Mouse (Mus musculus) c-Kit-negative CD71-positive TER-119-positive erythroid progenitor cells, embryonic 14.5 days (primary cell): ENCODE data around the gene Eif2b3.

ENCODE experiments used
- DNase-seq: peaks from one replicate; pipeline ENCODE4 v3.0.0-alpha.2; 2013; ENCODE audit warnings: low read depth, low spot score

Gene Eif2b3

DNA sequence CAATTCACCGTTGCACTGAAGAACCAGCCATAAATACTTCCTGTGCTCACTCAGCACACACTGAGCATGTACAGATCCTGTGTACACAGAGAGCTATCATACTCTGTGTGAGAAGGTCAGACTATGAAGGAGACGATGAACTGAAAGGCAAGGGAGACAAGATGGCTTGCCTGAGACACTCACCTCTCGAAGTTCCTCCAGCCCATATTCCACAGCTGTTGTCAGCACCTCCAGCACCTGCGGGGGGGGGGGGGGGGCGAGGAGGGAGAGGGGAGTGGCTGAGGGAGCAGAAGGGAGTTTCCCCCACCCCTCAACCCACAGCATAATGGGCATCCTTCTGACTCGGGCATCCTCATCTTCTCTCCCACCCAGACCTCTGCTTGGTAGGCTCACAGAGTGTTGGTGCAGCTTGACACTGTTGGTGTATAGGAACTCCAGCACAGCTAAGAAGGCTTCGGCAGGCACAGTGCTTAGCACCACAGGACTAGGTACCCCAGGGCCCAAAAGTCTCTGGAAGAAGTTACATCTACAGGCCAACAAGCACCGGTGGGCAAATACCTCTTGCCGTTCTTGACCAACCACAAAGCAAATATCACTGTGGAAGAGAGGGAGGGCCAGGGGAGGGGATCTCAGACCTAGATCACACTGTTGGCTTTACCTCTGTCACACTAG is 104.5 kb downstream of the Eif2b3 start:
- no peak for DNase-seq

DNA sequence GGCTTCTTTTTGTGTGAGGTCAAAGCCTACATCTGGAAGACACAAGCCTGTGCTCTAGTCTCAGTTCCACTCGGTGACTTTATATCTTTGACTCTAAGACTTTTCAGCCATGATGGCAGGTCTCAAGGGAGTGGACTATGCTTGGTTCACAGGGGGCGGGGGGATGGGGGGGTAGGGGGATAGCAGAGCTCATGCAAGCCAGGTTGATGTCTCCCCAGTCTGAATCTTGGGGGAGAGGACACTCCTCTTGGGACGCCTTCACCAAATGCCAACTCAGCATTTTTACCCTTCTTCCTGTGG is 105.0 kb downstream of the Eif2b3 start:
- no peak for DNase-seq

DNA sequence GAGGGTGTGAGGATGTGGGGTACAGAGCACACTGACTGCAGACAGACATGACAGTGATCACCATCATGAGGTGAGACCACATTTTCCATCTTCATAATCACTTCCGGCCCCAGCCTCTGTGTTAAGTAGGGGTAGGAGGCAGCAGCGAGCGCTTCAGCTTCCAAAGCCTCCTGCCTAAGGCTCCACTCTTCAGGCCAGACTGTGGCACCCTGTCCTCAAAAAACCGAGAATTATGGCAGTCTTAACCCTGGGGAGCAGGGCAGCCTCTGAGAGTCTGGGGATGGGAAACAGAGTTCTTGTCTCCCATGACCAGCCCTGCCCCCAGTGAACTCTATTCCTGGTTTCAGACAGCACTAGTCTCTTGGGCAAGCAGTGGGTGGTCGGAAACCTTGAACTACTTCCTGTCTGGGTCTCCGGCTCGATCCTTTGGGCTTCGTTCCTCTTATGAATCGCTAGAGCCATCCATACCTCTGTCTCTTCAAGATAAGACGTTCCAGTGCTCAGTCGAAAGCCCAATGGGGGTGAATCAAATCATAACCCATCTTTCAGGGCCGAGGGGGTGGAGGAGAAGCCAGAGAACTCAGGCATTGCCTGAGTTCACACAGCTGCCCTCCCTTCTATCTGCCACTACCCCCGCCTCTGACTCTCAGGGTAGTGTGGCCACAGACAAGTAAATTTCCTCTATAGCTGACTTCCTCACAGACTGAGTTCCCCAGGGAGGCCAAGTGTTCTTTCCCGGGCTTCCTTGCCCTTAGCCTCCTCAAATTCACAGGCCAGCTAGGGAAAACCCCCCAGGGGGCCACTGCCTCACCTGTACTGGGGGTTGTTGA is 105.5 kb downstream of the Eif2b3 start:
- no peak for DNase-seq

DNA sequence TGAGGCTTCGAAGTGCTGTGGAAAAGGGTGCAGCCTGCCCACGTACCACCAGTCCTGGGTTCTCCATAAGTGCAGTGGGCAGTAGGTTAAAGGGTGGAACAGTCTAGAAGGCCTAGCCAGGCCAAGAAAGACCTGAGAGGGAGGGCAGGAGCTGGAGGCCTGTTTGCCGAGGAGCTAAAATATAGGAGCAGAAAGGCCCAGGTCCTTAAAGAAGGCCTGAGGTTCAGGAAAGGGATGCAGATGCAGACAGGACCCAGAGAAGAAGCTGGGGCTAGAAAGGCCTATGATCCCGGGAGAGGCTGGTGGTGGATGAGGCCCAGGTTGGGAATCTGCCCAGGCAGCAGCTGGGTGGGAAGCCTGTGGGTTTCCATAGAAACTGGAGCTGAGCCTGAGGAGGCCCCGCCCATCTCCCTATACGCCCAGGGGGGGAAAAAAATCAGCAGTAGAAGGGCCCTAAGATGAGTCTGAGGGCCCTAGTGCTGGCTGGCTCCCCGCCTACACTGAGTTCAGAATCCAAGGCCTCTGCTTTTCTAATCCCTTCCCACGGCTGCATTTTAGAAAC is 106.2 kb downstream of the Eif2b3 start, which contains the start of gene Btbd19:
Btbd19 (minus strand) TSS at position 378 of the 562 bp plus-strand sequence.
- DNase-seq = no peak

DNA sequence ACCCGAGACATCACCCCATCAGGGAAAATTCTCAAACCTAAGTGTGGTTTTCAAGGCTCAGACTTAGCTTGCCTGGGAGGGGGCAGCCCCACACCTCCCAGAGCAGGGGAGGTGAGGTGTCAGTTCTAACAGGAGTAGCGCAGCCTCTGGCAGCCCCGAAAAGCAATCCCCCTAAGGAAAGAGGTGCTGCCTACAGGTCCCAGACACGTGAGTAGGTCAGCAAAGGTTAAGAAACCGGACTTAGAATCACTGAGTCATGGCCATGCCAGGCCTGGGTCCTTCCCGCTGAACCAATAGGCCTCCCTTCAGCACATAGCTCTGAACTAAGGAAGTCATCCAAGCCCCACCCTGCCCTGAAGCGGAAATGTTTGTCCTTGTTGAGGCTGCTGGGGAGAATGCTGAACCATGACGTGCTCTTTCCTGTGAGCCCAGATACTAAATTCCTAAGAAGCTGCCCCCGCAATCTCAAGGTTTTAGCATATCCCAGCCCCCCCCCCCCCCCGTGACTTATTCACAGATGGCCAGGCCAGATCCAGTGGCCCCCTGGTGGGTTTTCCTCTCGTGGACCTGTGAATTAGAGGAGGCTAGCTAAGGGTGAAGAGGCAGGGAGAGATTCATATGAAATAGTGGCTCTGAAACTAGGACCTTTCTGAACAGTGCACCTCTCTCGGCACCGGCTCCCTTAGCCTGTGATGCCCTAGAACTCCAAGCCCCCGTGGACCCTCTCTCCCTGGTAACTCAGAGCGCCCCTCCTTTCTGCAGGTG is 106.9 kb downstream of the Eif2b3 start:
- no peak for DNase-seq

DNA sequence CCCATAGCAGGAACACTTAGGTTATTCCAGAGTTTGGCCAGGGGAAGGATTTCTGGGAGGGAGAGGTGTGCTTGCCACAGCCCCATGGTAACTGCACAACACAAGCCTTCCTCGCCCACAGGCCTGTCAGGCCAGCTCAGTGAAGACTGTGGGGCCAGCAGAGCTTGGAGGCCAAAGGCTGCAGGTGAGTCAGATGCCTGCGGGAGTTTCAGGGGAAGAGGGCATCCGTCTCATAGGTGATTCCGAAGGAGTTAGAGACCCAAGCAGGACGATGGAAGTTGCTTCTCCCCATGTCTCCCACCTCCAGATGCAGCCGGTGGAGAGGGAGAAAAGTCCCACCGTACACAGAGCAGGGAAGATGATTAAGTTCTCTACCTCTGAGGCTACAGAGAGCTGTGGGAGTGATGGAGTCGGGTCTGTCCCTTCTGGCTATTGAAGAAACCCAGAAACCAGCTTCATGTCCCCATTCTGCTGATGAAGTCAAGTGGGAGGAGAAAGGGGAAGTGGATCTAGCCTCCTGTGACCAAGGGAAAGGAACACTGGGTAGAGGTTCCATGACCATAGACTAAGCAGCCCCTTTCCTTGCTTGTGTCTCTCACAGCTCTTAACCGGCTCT is 107.6 kb downstream of the Eif2b3 start, which contains the start of gene Tctex1d4:
Tctex1d4 (plus strand) TSS at position 120 of the 616 bp plus-strand sequence.
- DNase-seq = no peak

DNA sequence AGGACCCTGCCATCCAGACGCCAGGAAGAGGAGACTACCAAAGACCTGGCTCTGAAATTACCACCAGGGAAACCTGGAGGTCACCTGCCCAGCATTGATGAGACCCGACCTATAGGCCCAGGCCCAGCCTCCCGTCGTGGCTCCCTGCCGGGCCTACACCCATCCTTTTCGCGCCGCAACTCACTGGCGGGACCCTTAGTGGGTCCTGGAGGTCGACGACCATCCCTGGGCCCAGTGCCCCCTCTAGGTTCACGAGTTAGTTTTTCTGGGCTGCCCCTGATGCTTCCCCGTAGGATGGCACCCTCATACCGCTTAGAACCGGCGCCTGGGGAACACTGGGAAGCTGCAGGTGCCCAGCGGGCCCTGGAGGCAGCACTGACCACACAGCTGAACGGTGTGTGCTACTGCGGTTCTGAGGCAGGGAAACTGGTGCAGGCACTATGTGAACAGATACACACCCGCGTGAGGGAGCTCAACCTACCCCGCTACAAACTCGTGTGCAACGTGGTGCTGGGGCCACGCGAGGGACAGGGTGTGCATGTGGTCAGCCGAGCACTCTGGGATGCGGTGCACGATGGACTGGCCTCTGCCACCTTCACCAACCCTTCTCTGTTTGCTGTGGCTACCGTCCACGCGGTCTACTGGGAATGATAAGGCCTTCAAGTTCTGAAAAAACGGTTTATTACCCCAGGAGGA is 108.9 kb downstream of the Eif2b3 start:
- DNase-seq = no peak

DNA sequence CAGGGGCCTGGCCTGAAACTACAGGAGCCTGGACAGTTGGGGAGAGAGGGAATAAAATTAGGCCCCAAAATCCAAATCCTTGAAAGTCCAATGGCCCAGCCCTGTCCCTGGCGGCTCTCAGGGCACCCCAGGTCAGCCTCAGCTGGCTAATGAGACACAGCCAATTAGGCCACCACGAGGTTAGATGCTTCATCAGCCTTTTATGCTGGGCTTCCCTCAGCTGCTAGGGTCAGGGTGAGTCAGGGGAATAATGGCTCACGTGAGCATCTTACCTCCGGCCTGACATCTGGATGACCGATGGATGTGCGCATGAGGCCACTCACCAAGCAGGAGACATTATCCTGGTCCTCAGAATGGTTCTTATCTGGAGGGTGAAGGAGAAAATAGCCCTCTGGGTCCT is 111.6 kb downstream of the Eif2b3 start:
- no peak for DNase-seq

DNA sequence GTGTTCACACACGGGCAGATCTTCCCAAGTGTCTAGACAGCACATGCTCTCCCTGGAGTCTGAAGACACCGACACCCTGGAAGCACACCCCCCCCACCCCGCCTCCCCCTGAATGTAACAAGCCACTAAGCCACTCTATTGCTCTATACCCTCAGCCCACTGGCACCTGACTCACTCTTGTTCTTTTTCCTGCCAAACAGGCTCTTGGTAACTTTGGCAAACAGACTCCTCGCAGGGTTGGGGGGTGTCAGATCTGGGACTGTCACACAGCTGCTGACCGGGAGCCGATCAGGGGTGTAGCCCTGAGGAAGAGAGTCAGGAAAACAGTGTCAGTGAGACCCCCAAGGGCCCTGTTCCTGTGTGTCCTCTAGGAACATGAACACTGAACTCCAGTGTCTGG is 112.0 kb downstream of the Eif2b3 start:
- no peak for DNase-seq

DNA sequence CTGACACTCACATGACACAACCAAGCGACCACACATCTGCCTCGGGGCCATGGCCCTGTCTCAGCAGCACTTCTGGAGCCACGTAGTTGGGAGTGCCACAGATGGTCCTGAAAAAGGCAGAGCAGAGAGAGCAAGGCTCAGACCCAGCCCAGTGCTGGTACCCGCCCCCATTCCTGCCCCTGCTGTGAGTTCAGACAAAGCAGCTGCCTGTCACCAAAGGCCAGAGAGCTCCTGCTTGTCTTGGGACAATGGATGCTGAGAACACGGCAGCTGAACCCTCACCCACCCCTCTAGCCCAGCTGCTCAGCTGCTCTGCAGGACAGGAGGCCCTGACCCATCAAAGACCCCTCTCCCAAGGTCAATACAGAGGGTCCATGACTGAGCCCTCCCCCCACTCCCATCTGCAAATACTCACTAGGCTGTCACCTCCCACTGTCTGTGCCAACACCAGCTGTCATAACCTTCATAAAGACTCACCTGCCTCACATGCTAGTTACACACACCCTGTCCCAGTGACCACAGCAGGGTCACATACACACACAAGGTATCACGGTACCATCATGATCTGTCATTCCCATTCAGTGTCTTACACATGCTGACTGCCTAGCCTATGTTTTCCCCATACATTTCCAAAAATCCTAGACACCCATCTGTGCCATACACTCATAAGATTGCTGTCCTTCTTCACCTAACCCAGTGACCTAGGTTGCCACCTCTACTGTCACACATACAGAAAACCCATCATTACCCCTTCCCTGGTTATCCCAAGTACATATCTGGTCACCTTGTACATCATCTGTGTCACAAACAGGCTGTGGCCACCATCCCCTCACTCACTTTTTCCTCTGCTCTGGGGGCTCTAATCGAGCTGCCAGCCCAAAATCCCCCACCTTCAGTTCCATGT is 112.9 kb downstream of the Eif2b3 start:
- no peak for DNase-seq

DNA sequence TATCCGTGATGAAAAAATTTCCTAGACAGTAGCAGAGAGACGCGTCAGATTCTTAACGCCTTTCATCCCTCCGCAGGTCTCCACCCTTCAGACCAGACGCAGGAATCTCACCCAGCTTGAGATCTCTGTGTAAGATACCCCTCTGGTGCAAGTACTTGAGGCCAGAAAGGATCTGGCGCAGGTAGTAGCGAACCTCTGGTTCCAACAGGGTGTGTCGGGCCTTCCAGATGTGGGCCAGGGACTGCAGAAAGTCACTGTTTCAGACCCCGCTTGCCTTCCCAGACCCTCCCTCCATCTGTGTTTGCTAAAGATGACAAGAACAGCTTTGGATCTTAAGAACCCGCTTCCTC is 113.6 kb downstream of the Eif2b3 start:
- no peak for DNase-seq

DNA sequence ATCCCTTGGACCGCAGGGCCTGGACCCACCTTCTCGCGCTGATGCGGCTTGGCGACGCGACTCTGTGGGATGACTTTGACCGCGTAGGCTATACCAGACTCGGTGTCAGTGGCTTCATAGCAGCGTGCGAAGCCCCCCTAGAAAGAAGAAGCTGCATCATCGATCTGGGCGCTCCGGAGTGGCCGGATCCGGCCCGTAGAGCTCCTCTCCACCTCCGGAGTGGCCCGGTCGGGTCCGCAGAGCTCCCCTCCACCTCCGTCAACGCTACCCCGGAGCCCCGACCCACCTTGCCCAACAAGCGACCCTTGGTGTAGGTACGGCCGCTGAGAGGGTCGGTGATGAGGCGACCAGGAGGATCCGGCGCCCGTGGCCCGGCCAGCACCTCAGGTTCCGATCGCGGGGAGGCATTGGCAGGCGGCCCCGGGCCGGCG is 114.2 kb downstream of the Eif2b3 start:
- no peak for DNase-seq

DNA sequence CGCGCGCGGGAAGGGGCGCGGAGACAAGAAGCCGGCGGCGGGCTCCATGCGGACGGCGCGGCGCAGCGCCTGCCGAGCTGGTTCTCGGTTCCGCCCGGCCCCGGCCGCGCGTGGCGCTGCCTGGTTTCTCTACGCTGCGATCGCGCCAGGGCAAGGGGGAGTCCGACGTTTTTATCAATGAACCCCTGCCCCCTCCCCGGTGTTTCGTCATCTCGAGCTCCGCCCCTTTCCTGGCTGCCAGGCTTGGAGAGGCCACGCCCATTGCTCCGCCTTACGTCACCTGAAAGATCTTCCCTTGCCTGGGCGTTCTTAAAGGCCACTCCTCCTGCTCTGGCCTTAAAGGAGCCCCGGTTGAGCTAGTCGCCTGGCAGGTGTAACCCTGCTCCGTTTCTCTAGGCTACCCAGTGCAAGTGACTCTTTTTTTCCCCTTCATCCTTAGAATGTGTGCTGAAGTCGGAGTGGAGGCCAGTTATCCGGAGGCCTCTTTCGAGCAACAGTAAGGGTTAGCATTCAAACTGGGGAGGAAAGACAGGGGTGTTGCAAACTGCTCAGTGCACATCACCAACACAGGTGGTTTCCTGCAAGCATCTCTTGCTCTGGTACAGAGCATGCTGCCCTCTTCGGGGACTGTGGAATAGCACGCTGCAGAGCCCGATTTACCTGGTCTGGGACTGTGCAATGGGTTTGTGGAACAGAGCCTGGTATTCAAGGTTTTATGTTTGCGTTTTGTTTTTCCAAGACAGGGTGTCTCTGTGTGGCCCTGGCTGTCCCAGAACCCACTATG is 114.8 kb downstream of the Eif2b3 start, which contains the start of gene Plk3:
Plk3 (minus strand) TSS at position 147 of the 784 bp plus-strand sequence.
- peak; percentile 92 for DNase-seq

DNA sequence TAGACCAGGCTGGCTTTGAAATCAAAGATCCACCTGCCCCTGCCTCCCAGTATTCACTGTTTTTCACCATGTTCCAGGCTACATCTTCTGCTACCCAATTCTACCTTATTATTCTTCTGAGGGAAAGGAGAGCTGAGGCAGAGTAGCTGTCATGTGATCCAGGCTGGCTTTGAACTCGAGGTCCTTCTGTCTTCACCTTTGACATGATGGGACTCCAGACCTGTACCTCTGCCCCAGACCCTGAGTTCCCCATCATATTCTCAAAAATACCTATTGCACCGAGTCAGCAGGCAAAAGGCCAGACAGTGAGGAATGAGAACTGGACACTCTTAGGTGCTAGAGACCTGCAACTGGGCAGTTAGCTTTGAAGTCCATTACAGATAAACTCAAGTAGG is 115.4 kb downstream of the Eif2b3 start:
- no peak for DNase-seq

DNA sequence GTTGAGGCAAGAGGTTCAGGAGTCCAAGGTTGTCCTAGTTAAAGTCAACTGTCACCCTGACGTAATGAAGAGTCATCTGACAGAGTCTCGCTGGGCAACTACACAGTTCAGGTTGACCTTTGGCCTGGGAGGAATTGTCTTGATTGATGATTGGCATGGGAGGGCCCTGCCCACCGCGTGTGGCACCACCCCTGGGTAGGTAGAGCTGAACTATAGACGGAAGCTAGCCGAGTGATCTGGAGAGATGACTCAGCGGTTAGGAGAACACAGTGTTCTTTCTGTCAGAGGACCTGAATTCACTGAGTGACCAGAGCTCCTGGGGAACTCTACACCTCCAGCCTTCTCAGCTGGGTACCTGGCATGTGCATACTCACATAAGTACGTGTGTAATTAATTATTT is 116.8 kb downstream of the Eif2b3 start:
- peak; percentile 41 for DNase-seq
